Mouse (Mus musculus): ENCODE measurements around the gene Gm9803.

GRCm38 (mm10) chr10:43519977-43520376 lies 3.9 kb upstream of the Gm9803 start:
- TF ChIP-seq CTCF (IDR thresholded peaks at IDR 0.05) (no peak), EP300 (IDR thresholded peaks at IDR 0.05) (no peak)

All from lung, postnatal 0 days (tissue).